In genomic region chr17:29034264-29034663, GRCm38 (mm10) we compare ENCODE assay signal across 9 mouse cellular contexts. TPM values are rescaled to one million over a fixed set of nuclear protein-coding genes. Genes with fewer than 3 reads are reported as not detected.
A peak's percentile ranks its signal among the peaks of the same experiment; 100 is the strongest.
DNase-seq lines count a peak whose midpoint lies in the region; ATAC-seq and TF ChIP-seq lines count a peak whose summit lies in the region.
"Had no signal": no experiment of that assay in that cellular context is flagged by ENCODE, and none has a peak within 500 bp of the region (broad histone marks: within the 10 kb centered on the region; RNA-seq: fewer than 3 reads in every experiment).

No protein-coding gene starts in this region.

- peak; percentile 7 for ATAC-seq in inflammation-experienced regulatory T-cells, adult 6 months

- no peaks in the 10 kb centered on the region for H3K27me3 ChIP-seq in embryonic facial prominence, embryonic 10.5 days (replicated peaks; ENCODE audit: low read depth, poor library complexity, severe bottlenecking)

- peaks cover 53% of the 10 kb centered on the region for H3K36me3 ChIP-seq in embryonic facial prominence, embryonic 10.5 days (replicated peaks)

- intact Hi-C loops in left cerebral cortex, postnatal 4 days (cut with DNase I): no loop called here

- no peak for DNase-seq in lung, adult 2 months
- no peak for DNase-seq in lung, postnatal 14 days
- DNase-seq in embryonic facial prominence, embryonic 10.5 days (ENCODE audit: low spot score): no peak
- DNase-seq in naive thymus-derived CD4-positive, alpha-beta T cell, adult 2 months (ENCODE audit: low read depth): peak; percentile 53
- no peak for DNase-seq in cerebellum, postnatal 10 days
- no peak for DNase-seq in left cerebral cortex, postnatal 4 days
- no peak for DNase-seq in layer of hippocampus, adult 18-20 months (ENCODE audit: low spot score in 2 of 2)
- DNase-seq: right cerebral cortex, postnatal 14 days had no signal

- H3K9me3 ChIP-seq in embryonic facial prominence, embryonic 10.5 days: no peaks in the 10 kb centered on the region

- TF ChIP-seq CTCF in lung, adult 2 months (IDR thresholded peaks at IDR 0.05; ENCODE audit: insufficient read depth, low read length): no peak

- peaks cover 9% of the 10 kb centered on the region for H3K4me1 ChIP-seq in lung, adult 2 months (ENCODE audit: control insufficient read depth, insufficient read depth, low read length)
- H3K4me1 ChIP-seq in embryonic facial prominence, embryonic 10.5 days: peaks cover 27% of the 10 kb centered on the region

- TF ChIP-seq POLR2A in lung, adult 2 months (IDR thresholded peaks at IDR 0.05; ENCODE audit: borderline replicate concordance, extremely low read depth, low read depth, low read length): no peak

- H3K27ac ChIP-seq in embryonic facial prominence, embryonic 10.5 days (replicated peaks): peak overlapping the region; percentile 99

- H3K4me3 ChIP-seq in lung, adult 2 months (replicated peaks; ENCODE audit: extremely low read depth, low read depth, low read length): peak overlapping the region; percentile 67
- peak overlapping the region; percentile 77 for H3K4me3 ChIP-seq in embryonic facial prominence, embryonic 10.5 days

RNA-seq across cellular contexts. Expression of gene Srsf3, which starts 1.8 kb away (rescaled TPM):
- 159 and 168 TPM in 2 replicates for polyA plus RNA-seq in lung, adult 2 months (2012; rRNA removed)
- polyA plus RNA-seq in embryonic facial prominence, embryonic 10.5 days (2016; fragmentation: Nextera tagmentation; extraction: Ambion mirVana): 830 and 831 TPM in 2 replicates
- 100 to 1,000 TPM; 296 to 519 (median 387) TPM for polyA plus RNA-seq in inflammation-experienced regulatory T-cells, adult 6 months (2017; shearing (Covaris generic))
- 100 to 1,000 TPM; 220 to 228 TPM for total RNA-seq in left cerebral cortex, postnatal 4 days (2021)
- total RNA-seq in layer of hippocampus, adult 18-20 months (2021): 100 to 1,000 TPM; 136 to 144 TPM

RNA-seq across cellular contexts. Expression of gene Stk38, which starts 26.5 kb away (rescaled TPM):
- polyA plus RNA-seq in lung, adult 2 months (2012; rRNA removed): 105 and 111 TPM in 2 replicates
- polyA plus RNA-seq in embryonic facial prominence, embryonic 10.5 days (2016; fragmentation: Nextera tagmentation; extraction: Ambion mirVana): 118 and 125 TPM in 2 replicates
- polyA plus RNA-seq in inflammation-experienced regulatory T-cells, adult 6 months (2017; shearing (Covaris generic)): 100 to 1,000 TPM; 155 to 250 (median 235) TPM
- 10 to 100 TPM; 83.3 to 93.2 TPM for total RNA-seq in left cerebral cortex, postnatal 4 days (2021)
- 10 to 100 TPM; 41.2 to 43.2 TPM for total RNA-seq in layer of hippocampus, adult 18-20 months (2021)

RNA-seq across cellular contexts. Expression of gene Cdkn1a, which starts 56.5 kb away (rescaled TPM):
- polyA plus RNA-seq in lung, adult 2 months (2012; rRNA removed): 70.3 and 91.5 TPM in 2 replicates
- polyA plus RNA-seq in embryonic facial prominence, embryonic 10.5 days (2016; fragmentation: Nextera tagmentation; extraction: Ambion mirVana): 26.0 and 27.5 TPM in 2 replicates
- polyA plus RNA-seq in inflammation-experienced regulatory T-cells, adult 6 months (2017; shearing (Covaris generic)): 10 to 100 TPM in 1 of 3 experiments, 1 to 10 TPM in 2; 1.7 to 57.4 (median 2.5) TPM
- total RNA-seq in left cerebral cortex, postnatal 4 days (2021): 10 to 100 TPM; 29.6 to 34.4 TPM
- 10 to 100 TPM; 21.3 to 24.7 TPM for total RNA-seq in layer of hippocampus, adult 18-20 months (2021)
